Mouse (Mus musculus) heart, embryonic 12.5 days (tissue): ENCODE measurements at regions not wholly inside any gene's neighbourhood (a gene's known extent, or its start where the extent isn't known, plus 50 kb on each side); places are given as distances from the start of the nearest gene placed in this dataset.

Source experiments
- ATAC-seq: fragments of 200-750 bp; cut with Nextera tagmentation; 2 replicates; pipeline ENCODE4 v1.8.0; 2017; ENCODE audit warnings: moderate TSS enrichment, moderate library complexity; ENCODE audit not compliant: insufficient number of reproducible peaks, low FRiP score
- H3K27ac ChIP-seq: fragments of 300-500 bp; sonication (generic); 2 replicates; pipeline ENCODE4 v1.5.1; 2016; ENCODE audit warnings: mild to moderate bottlenecking, moderate library complexity; ENCODE audit not compliant: poor library complexity, severe bottlenecking
- H3K27me3 ChIP-seq: fragments of 300-500 bp; sonication (generic); replicated peaks from 2 replicates; pipeline ENCODE4 v1.6.1; 2016; ENCODE audit warnings: mild to moderate bottlenecking, moderate library complexity
- H3K36me3 ChIP-seq: fragments of 300-500 bp; sonication (generic); 2 replicates; pipeline ENCODE4 v1.6.1; 2016; ENCODE audit warnings: mild to moderate bottlenecking, moderate library complexity
- H3K4me1 ChIP-seq: fragments of 300-500 bp; sonication (generic); replicated peaks from 2 replicates; pipeline ENCODE4 v1.6.1; 2016; ENCODE audit warnings: mild to moderate bottlenecking
- H3K4me2 ChIP-seq: fragments of 300-500 bp; sonication (generic); 2 replicates; pipeline ENCODE4 v1.6.1; 2016; ENCODE audit warnings: mild to moderate bottlenecking, moderate library complexity
- H3K4me3 ChIP-seq: fragments of 300-500 bp; sonication (generic); 2 replicates; pipeline ENCODE4 v1.5.1; 2016; ENCODE audit warnings: mild to moderate bottlenecking
- H3K9ac ChIP-seq: fragments of 300-500 bp; sonication (generic); 2 replicates; pipeline ENCODE4 v1.6.1; 2016; ENCODE audit warnings: mild to moderate bottlenecking, moderate library complexity
- H3K9me3 ChIP-seq: fragments of 300-500 bp; sonication (generic); replicated peaks from 2 replicates; pipeline ENCODE4 v1.6.1; 2016; ENCODE audit warnings: mild to moderate bottlenecking, moderate library complexity
- WGBS: fragments of 180-500 bp; shearing (Covaris S2); methylation state at CpG from one replicate; pipeline ENCODE4 v1.1.7; 2016; 5-methylcytosine and 5-hydroxymethylcytosine counted together

DNA sequence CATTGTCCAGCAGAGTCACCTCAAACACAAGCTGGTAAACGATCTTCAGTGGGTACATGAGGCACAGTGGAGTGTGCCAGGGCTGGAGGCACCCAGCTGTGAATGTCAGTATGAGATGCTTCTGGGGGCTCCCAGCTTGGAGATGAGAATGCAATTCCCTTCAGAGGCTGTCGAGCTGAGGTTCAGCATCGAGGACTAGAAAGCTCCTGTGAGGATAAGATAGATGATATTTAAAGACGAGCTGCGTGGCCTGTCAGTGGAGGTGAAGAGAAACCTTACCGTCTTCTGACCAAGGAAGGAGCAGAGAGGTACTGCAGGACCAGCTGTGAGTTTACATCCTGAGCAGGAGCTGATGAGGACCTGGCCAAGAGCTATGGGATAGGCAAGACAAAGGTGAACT is 52.4 kb upstream of the Six3 start:
- no peak overlapping the region for H3K9ac ChIP-seq
- WGBS = 61% methylated on average over 6 of the region's 6 CpGs
- ATAC-seq = no peak

DNA sequence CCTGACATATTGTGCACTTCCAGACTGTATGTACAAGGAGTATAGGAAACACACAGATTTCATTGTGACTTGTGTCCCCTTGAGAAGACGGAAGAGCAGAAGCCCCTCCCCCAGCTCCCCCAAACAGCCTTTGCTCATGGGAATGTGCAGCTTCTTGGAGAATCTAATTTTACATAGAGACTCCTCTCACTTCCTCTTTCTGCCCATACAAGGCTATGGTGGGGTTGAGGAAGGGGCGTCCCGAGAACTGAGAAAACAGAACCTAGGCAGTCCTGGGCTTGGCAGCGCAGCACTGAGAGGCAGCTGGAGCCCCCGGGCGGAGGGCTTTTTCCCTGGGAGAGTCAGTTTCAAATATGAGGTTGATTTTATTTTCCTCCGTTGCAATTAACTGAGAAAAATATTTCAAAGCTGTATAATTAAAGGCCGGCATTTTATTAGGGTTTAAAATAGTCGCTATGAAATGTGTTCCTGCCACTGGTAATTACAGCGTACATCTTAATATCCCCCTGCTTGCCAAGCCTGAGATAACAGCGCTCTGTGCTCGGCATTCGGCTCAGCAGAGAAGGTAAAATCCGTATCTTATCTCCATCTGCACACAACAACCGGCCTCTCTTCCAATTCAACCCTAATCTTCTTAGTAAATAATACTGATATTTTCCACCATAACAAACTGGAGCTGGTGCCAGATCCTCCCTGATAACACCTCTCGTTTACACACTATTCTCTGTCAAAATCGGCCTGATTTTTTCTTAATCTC is 50.7 kb upstream of the Six3 start:
- no peak overlapping the region for H3K27ac ChIP-seq
- no peak overlapping the region for H3K4me3 ChIP-seq
- no peak for ATAC-seq
- H3K4me1 ChIP-seq = peaks cover 21% of the 10 kb centered on the region
- no peak overlapping the region for H3K9ac ChIP-seq
- WGBS = 38% methylated on average over 17 of the region's 17 CpGs
- H3K36me3 ChIP-seq = no peaks in the 10 kb centered on the region
- peak overlapping the region; percentile 50 for H3K4me2 ChIP-seq
- peaks cover 11% of the 10 kb centered on the region; the same call in 1 of the 2 replicates for H3K9me3 ChIP-seq
- H3K27me3 ChIP-seq = 0 out of 2 replicates have a peak, but pooled peaks cover 7% of the 10 kb centered on the region

More for the DNA sequence above, 52.4 kb upstream of the Six3 start:
- Histone ChIP-seq H3K27me3 (0 out of 2 replicates have a peak, but pooled peaks cover 7% of the 10 kb centered on the region), H3K4me3 (no peak overlapping the region), H3K36me3 (no peaks in the 10 kb centered on the region), H3K4me2 (no peak overlapping the region), H3K4me1 (peaks cover 21% of the 10 kb centered on the region), H3K27ac (no peak overlapping the region), H3K9me3 (no peaks in the 10 kb centered on the region; the same call in 1 of the 2 replicates)

DNA sequence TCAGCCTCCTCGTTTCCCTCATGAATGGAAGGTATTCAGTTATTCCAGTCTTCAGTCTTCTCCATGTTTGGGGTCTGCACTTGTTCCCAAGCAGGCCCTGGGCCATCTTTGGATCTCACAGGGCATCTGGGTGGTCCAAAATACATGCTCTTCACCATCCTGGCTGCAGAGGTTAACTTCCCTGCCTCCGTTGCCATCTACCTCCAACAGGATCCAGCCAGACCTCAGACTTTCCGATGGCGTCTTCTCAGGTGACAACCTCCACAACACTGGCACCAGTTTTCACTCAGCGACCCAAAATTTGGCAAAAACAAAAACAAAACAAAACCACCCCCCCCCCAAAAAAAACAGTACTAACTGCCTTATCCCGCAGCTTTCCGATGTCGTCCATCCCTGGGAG is 50.0 kb upstream of the Six3 start:
- H3K36me3 ChIP-seq = no peaks in the 10 kb centered on the region
- peaks cover 21% of the 10 kb centered on the region for H3K4me1 ChIP-seq
- H3K27ac ChIP-seq = no peak overlapping the region
- ATAC-seq = no peak
- H3K9ac ChIP-seq = no peak overlapping the region
- H3K9me3 ChIP-seq = peaks cover 11% of the 10 kb centered on the region; the same call in 1 of the 2 replicates
- H3K27me3 ChIP-seq = 0 out of 2 replicates have a peak, but pooled peaks cover 7% of the 10 kb centered on the region
- no peak overlapping the region for H3K4me2 ChIP-seq
- 45% methylated on average over 8 of the region's 8 CpGs for WGBS
- no peak overlapping the region for H3K4me3 ChIP-seq
